Mouse (Mus musculus): ENCODE data around the gene Hbq1a. TPM values are rescaled to one million over a fixed set of nuclear protein-coding genes. Genes with fewer than 3 reads are reported as not detected.
A peak's percentile ranks its signal among the peaks of the same experiment; 100 is the strongest.

Gene Hbq1a
- polyA plus RNA-seq, 1 experiment from 2014 or later = 0.73 TPM

GRCm38 (mm10) chr11:32307006-32307405 is 7.1 kb downstream of the Hbq1a start:
- no peaks in the 10 kb centered on the region for H3K36me3 ChIP-seq (replicated peaks)
- H3K4me2 ChIP-seq = no peak overlapping the region
- WGBS = 61% methylated on average over 1 of the region's 1 CpGs
- ATAC-seq (ENCODE audit: low FRiP score) = no peak
- H3K27ac ChIP-seq = no peak overlapping the region
- H3K4me1 ChIP-seq = 0 out of 2 replicates have a peak, but pooled peaks cover 2% of the 10 kb centered on the region
- H3K9ac ChIP-seq = no peak overlapping the region
- H3K27me3 ChIP-seq = peaks cover 3% of the 10 kb centered on the region; the same call in 1 of the 2 replicates
- no peaks in the 10 kb centered on the region for H3K9me3 ChIP-seq
- no peak overlapping the region for H3K4me3 ChIP-seq (replicated peaks)

- Histone ChIP-seq H3K27me3 (no peaks in the 10 kb centered on the region), H3K9ac (no peak overlapping the region), H3K4me2 (no peak overlapping the region), H3K4me3 (replicated peaks) (no peak overlapping the region), H3K4me1 (0 out of 2 replicates have a peak, but pooled peaks cover 2% of the 10 kb centered on the region), H3K27ac (no peak overlapping the region), H3K9me3 (no peaks in the 10 kb centered on the region), H3K36me3 (replicated peaks) (no peaks in the 10 kb centered on the region)
- WGBS = 45% methylated on average over 4 of the region's 4 CpGs
- ATAC-seq (ENCODE audit: low FRiP score) = no peak
Observed at GRCm38 (mm10) chr11:32309446-32309845, 9.6 kb downstream of the Hbq1a start.

- Histone ChIP-seq H3K4me2 (no peak overlapping the region), H3K36me3 (replicated peaks) (no peaks in the 10 kb centered on the region)
Observed at GRCm38 (mm10) chr11:32309928-32310327, 10.1 kb downstream of the Hbq1a start.

GRCm38 (mm10) chr11:32316009-32316408 is 16.1 kb downstream of the Hbq1a start:
- Histone ChIP-seq H3K4me2 (no peak overlapping the region), H3K9ac (no peak overlapping the region), H3K27ac (no peak overlapping the region), H3K36me3 (replicated peaks) (no peaks in the 10 kb centered on the region), H3K4me3 (replicated peaks) (no peak overlapping the region), H3K4me1 (no peaks in the 10 kb centered on the region; the same call in 1 of the 2 replicates), H3K27me3 (no peaks in the 10 kb centered on the region), H3K9me3 (no peaks in the 10 kb centered on the region)
- ATAC-seq (ENCODE audit: low FRiP score) = no peak
- 82% methylated on average over 3 of the region's 3 CpGs for WGBS

More at GRCm38 (mm10) chr11:32309928-32310327, 10.1 kb downstream of the Hbq1a start:
- Histone ChIP-seq H3K27me3 (no peaks in the 10 kb centered on the region), H3K9me3 (no peaks in the 10 kb centered on the region), H3K9ac (no peak overlapping the region), H3K4me1 (0 out of 2 replicates have a peak, but pooled peaks cover 2% of the 10 kb centered on the region), H3K4me3 (replicated peaks) (no peak overlapping the region), H3K27ac (no peak overlapping the region)
- no peak for ATAC-seq (ENCODE audit: low FRiP score)
- WGBS = 77% methylated on average over 3 of the region's 3 CpGs

- ATAC-seq (ENCODE audit: low FRiP score) = no peak
- Histone ChIP-seq H3K4me3 (replicated peaks) (no peak overlapping the region), H3K27me3 (0 out of 2 replicates have a peak, but pooled peaks cover 8% of the 10 kb centered on the region), H3K4me1 (no peaks in the 10 kb centered on the region; the same call in 1 of the 2 replicates), H3K36me3 (replicated peaks) (no peaks in the 10 kb centered on the region), H3K9ac (no peak overlapping the region), H3K27ac (no peak overlapping the region), H3K9me3 (no peaks in the 10 kb centered on the region), H3K4me2 (no peak overlapping the region)
- whole genome bisulfite sequencing = 68% methylated on average over 11 of the region's 11 CpGs
Observed at GRCm38 (mm10) chr11:32320507-32321195, 20.8 kb downstream of the Hbq1a start.

- 43% methylated on average over 8 of the region's 8 CpGs for WGBS
- 0 out of 2 replicates have a peak, but pooled peaks cover 8% of the 10 kb centered on the region for H3K27me3 ChIP-seq
- no peak overlapping the region for H3K4me3 ChIP-seq (replicated peaks)
- H3K9ac ChIP-seq = no peak overlapping the region
- no peaks in the 10 kb centered on the region; the same call in 1 of the 2 replicates for H3K4me1 ChIP-seq
- H3K27ac ChIP-seq = no peak overlapping the region
- no peaks in the 10 kb centered on the region for H3K36me3 ChIP-seq (replicated peaks)
- H3K4me2 ChIP-seq = no peak overlapping the region
- H3K9me3 ChIP-seq = no peaks in the 10 kb centered on the region
- no peak for ATAC-seq (ENCODE audit: low FRiP score)
Observed at GRCm38 (mm10) chr11:32321196-32321565, 21.3 kb downstream of the Hbq1a start.

- H3K4me2 ChIP-seq = peak overlapping the region; percentile 25; the same call in 1 of the 2 replicates
- no peak overlapping the region for H3K9ac ChIP-seq
- peak; percentile 86 for ATAC-seq (ENCODE audit: low FRiP score)
- WGBS = 12% methylated on average over 15 of the region's 15 CpGs
- no peak overlapping the region for H3K4me3 ChIP-seq (replicated peaks)
- H3K9me3 ChIP-seq = no peaks in the 10 kb centered on the region
- 0 out of 2 replicates have a peak, but pooled peaks cover 8% of the 10 kb centered on the region for H3K27me3 ChIP-seq
- no peaks in the 10 kb centered on the region for H3K36me3 ChIP-seq (replicated peaks)
- H3K4me1 ChIP-seq = no peaks in the 10 kb centered on the region; the same call in 1 of the 2 replicates
- H3K27ac ChIP-seq = no peak overlapping the region
Observed at GRCm38 (mm10) chr11:32324609-32325008, 24.7 kb downstream of the Hbq1a start.

GRCm38 (mm10) chr11:32331075-32331474 is 31.2 kb downstream of the Hbq1a start:
- H3K9ac ChIP-seq = no peak overlapping the region
- WGBS = 65% methylated on average over 6 of the region's 6 CpGs
- no peak overlapping the region for H3K4me2 ChIP-seq
- H3K4me3 ChIP-seq (replicated peaks) = no peak overlapping the region
- ATAC-seq (ENCODE audit: low FRiP score) = no peak
- H3K27ac ChIP-seq = no peak overlapping the region
- no peaks in the 10 kb centered on the region for H3K36me3 ChIP-seq (replicated peaks)
- 0 out of 2 replicates have a peak, but pooled peaks cover 3% of the 10 kb centered on the region for H3K27me3 ChIP-seq
- H3K4me1 ChIP-seq = peaks cover 6% of the 10 kb centered on the region; the same call in 1 of the 2 replicates
- no peaks in the 10 kb centered on the region for H3K9me3 ChIP-seq

- Histone ChIP-seq H3K4me3 (replicated peaks) (no peak overlapping the region), H3K36me3 (replicated peaks) (no peaks in the 10 kb centered on the region), H3K4me2 (no peak overlapping the region), H3K9ac (no peak overlapping the region), H3K9me3 (peaks cover under 1% of the 10 kb centered on the region; the same call in 1 of the 2 replicates), H3K27ac (no peak overlapping the region), H3K4me1 (peaks cover 6% of the 10 kb centered on the region; the same call in 1 of the 2 replicates), H3K27me3 (0 out of 2 replicates have a peak, but pooled peaks cover 3% of the 10 kb centered on the region)
- WGBS = 73% methylated on average over 5 of the region's 5 CpGs
- no peak for ATAC-seq (ENCODE audit: low FRiP score)
Observed at GRCm38 (mm10) chr11:32331861-32332260, 32.0 kb downstream of the Hbq1a start.

- H3K9me3 ChIP-seq = peaks cover 4% of the 10 kb centered on the region; the same call in 1 of the 2 replicates
- ATAC-seq (ENCODE audit: low FRiP score) = no peak
- H3K4me3 ChIP-seq (replicated peaks) = no peak overlapping the region
- peaks cover 6% of the 10 kb centered on the region; the same call in 1 of the 2 replicates for H3K4me1 ChIP-seq
- no peak overlapping the region for H3K4me2 ChIP-seq
- H3K9ac ChIP-seq = no peak overlapping the region
- H3K27ac ChIP-seq = no peak overlapping the region
- H3K27me3 ChIP-seq = 0 out of 2 replicates have a peak, but pooled peaks cover 3% of the 10 kb centered on the region
- no peaks in the 10 kb centered on the region for H3K36me3 ChIP-seq (replicated peaks)
- 84% methylated on average over 2 of the region's 2 CpGs for WGBS
Observed at GRCm38 (mm10) chr11:32333235-32333634, 33.4 kb downstream of the Hbq1a start.

- ATAC-seq (ENCODE audit: low FRiP score) = no peak
- Histone ChIP-seq H3K9me3 (peaks cover 4% of the 10 kb centered on the region; the same call in 1 of the 2 replicates), H3K4me1 (0 out of 2 replicates have a peak, but pooled peaks cover 4% of the 10 kb centered on the region), H3K27ac (no peak overlapping the region), H3K9ac (no peak overlapping the region), H3K4me2 (no peak overlapping the region), H3K36me3 (replicated peaks) (no peaks in the 10 kb centered on the region), H3K27me3 (0 out of 2 replicates have a peak, but pooled peaks cover 3% of the 10 kb centered on the region), H3K4me3 (replicated peaks) (no peak overlapping the region)
- WGBS = 87% methylated on average over 6 of the region's 6 CpGs
Observed at GRCm38 (mm10) chr11:32336435-32336907, 36.6 kb downstream of the Hbq1a start.

GRCm38 (mm10) chr11:32339131-32339531 is 39.3 kb downstream of the Hbq1a start:
- Histone ChIP-seq H3K4me1 (0 out of 2 replicates have a peak, but pooled peaks cover 4% of the 10 kb centered on the region), H3K27me3 (peaks cover 6% of the 10 kb centered on the region; the same call in 1 of the 2 replicates), H3K9ac (no peak overlapping the region), H3K36me3 (replicated peaks) (no peaks in the 10 kb centered on the region), H3K27ac (no peak overlapping the region), H3K4me2 (no peak overlapping the region), H3K9me3 (peaks cover 4% of the 10 kb centered on the region; the same call in 1 of the 2 replicates), H3K4me3 (replicated peaks) (no peak overlapping the region)
- ATAC-seq (ENCODE audit: low FRiP score) = no peak
- 77% methylated on average over 2 of the region's 2 CpGs for WGBS

All from forebrain, embryonic 12.5 days (tissue).